Mouse (Mus musculus) olfactory bulb, adult 2 months (tissue): ENCODE measurements at regions not wholly inside any gene's neighbourhood (a gene's known extent, or its start where the extent isn't known, plus 50 kb on each side); places are given as distances from the start of the nearest gene placed in this dataset.

ENCODE experiments used
- CTCF ChIP-seq: fragments of 200-500 bp; IDR thresholded peaks from 2 replicates; pipeline ENCODE4 v1.5.1; 2012; ENCODE audit warnings: low read depth, mild to moderate bottlenecking, low read length, moderate library complexity; ENCODE audit not compliant: insufficient read depth
- POLR2A ChIP-seq: fragments of 200-500 bp; IDR thresholded peaks from 2 replicates; pipeline ENCODE4 v1.6.1; 2012; ENCODE audit warnings: mild to moderate bottlenecking, low read depth, low read length, moderate library complexity; ENCODE audit not compliant: insufficient read depth

DNA sequence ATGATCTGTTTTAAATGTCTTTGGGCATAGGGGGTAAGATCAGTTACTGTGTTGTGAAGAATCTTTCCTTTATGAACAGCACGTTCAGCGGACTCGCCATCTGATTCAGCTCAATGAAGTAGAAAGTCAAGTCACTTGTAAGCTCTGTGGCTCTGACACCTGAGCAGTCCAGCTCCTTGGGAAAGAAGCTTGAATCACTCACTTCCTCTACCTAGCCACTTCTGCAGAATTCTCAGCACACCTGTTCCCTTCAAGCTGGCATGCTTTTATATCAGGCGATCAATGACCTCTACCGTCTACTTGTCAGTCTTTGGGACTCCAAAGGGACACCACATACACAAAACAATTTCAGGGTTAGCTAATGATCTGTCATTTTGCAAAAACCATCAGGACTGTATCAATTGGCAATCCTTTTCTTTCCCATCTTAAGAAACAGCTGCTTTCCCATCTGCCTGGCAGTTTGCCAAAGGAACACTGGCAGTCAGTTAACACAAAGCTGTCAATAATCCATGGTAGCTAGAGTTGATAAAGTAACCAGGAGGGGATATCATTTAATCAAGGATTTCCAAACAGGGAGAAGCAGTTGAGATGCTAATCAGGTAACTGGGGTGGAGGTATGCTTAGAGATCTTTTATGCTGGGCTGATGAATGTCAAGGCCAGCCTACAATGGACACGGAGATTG is 382.3 kb upstream of the Gm9747 start:
- TF ChIP-seq CTCF (no peak), POLR2A (no peak)
